Mouse (Mus musculus) testis, adult 2 months (tissue): ENCODE data around the gene Kif1b.

Source experiments
- CTCF ChIP-seq: fragments of 200-500 bp; IDR thresholded peaks from 2 replicates; pipeline ENCODE4 v1.5.1; 2012; ENCODE audit warnings: low read depth, mild to moderate bottlenecking, inconsistent platforms, low read length, moderate library complexity; ENCODE audit not compliant: control insufficient read depth, insufficient read depth, insufficient replicate concordance
- POLR2A ChIP-seq: fragments of 200-500 bp; IDR thresholded peaks from 2 replicates; pipeline ENCODE4 v1.6.1; 2012; ENCODE audit warnings: low read depth, mild to moderate bottlenecking, inconsistent platforms, low read length, moderate library complexity; ENCODE audit not compliant: control insufficient read depth

DNA sequence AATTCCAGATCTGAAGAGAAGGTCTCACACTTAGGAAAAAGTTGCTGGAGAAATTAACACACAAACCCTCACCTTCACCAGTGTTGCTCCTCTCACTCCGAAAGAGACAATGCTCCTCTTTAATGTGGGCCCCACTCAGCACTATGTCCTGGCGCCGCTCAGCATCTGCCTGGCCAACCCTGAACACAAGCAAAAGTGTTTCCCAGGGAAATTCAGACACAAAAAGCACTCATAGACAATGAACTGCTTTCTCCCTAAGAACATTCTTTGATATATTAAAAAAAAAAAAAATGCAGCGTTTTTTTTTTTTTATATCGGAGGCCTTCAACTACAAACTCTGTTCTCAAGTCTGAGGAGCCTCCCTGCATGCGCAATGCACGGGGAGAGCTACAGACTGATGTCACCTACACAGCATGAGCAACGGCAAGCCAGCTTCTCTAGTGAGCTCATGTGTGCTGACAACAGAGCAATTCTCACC, 60.3 kb downstream of the Kif1b start:
- TF ChIP-seq CTCF (no peak), POLR2A (no peak)
